Mouse (Mus musculus) hindbrain, embryonic 12.5 days (tissue): ENCODE results near the gene Nrk. TPM values are rescaled to one million over a fixed set of nuclear protein-coding genes. Genes with fewer than 3 reads are reported as not detected.

Experiments used
- ATAC-seq: fragments of 200-750 bp; cut with Nextera tagmentation; 2 replicates; pipeline ENCODE4 v1.8.0; 2017; ENCODE audit warnings: moderate TSS enrichment; ENCODE audit not compliant: low FRiP score
- H3K27ac ChIP-seq: fragments of 300-500 bp; sonication (generic); 2 replicates; pipeline ENCODE4 v1.5.1; 2016; ENCODE audit warnings: mild to moderate bottlenecking
- H3K27me3 ChIP-seq: fragments of 300-500 bp; sonication (generic); 2 replicates; pipeline ENCODE4 v1.6.1; 2016; ENCODE audit warnings: mild to moderate bottlenecking
- H3K36me3 ChIP-seq: fragments of 300-500 bp; sonication (generic); 2 replicates; pipeline ENCODE4 v1.6.1; 2016; ENCODE audit warnings: mild to moderate bottlenecking
- H3K4me1 ChIP-seq: fragments of 300-500 bp; sonication (generic); 2 replicates; pipeline ENCODE4 v1.6.1; 2016
- H3K4me2 ChIP-seq: fragments of 300-500 bp; sonication (generic); replicated peaks from 2 replicates; pipeline ENCODE4 v1.6.1; 2016; ENCODE audit warnings: mild to moderate bottlenecking
- H3K4me3 ChIP-seq: fragments of 300-500 bp; sonication (generic); 2 replicates; pipeline ENCODE4 v1.5.1; 2016; ENCODE audit warnings: mild to moderate bottlenecking
- H3K9ac ChIP-seq: fragments of 300-500 bp; sonication (generic); 2 replicates; pipeline ENCODE4 v1.6.1; 2016; ENCODE audit warnings: mild to moderate bottlenecking, moderate library complexity
- H3K9me3 ChIP-seq: fragments of 300-500 bp; sonication (generic); replicated peaks from 2 replicates; pipeline ENCODE4 v1.6.1; 2016; ENCODE audit warnings: mild to moderate bottlenecking
- WGBS: fragments of 180-500 bp; shearing (Covaris S2); methylation state at CpG from one replicate; pipeline ENCODE4 v1.1.7; 2016; 5-methylcytosine and 5-hydroxymethylcytosine counted together
- polyA plus RNA-seq: library from polyadenylated mRNA; unstranded; fragments of >200 nt; fragmentation: Nextera tagmentation; extraction: Ambion mirVana; gene quantifications from 2 replicates; pipeline ENCODE4 v1.2.1, GENCODE M21; 2016

Nrk gene
- polyA plus RNA-seq, 1 experiment from 2014 or later, result 6.3 TPM

DNA sequence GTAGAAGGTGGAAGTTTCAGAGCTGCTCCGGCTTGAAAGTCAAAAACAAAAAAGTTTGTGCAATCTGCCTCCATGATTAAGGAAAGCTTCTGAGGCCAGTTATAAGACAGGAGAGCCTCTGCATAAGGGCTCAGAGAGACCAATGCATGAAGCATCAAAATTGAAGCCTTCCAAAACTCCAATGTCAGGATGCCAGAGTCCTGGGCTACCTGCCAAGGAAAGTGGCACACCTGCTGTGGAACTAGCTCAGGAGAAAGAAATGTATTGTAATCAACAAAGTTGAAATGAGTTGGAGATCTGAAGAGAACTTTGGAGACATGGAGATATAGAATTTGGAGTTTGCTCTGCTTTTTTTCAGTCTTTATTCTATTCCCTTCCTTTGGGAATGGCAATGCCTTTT lies 123.4 kb downstream of the Nrk start:
- H3K27ac ChIP-seq, result no peak overlapping the region
- 94% methylated on average over 1 of the region's 1 CpGs for WGBS
- no peak overlapping the region for H3K4me2 ChIP-seq
- no peak for ATAC-seq
- H3K4me3 ChIP-seq, result no peak overlapping the region
- no peaks in the 10 kb centered on the region for H3K36me3 ChIP-seq
- H3K9me3 ChIP-seq, result no peaks in the 10 kb centered on the region
- peaks cover 3% of the 10 kb centered on the region; the same call in 1 of the 2 replicates for H3K27me3 ChIP-seq
- H3K9ac ChIP-seq, result no peak overlapping the region
- no peaks in the 10 kb centered on the region for H3K4me1 ChIP-seq

DNA sequence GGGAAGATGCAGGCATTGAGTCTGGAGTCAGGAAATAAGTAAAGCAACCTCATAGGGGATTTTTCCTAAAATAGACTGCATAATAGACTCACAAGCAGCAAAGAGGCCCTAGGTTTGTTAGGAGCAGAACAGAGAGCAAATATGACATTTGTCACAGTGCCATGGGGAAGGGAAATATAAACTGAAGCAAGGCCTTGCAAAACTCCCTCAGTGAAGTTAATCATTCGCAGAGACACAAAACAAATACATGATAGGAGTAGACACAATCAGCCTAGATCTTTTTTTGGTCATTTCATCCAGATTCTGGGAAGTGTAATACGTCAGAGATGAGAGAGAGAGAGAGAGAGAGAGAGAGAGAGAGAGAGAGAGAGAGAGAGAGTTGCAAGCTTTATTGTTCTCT lies 125.1 kb downstream of the Nrk start:
- Histone ChIP-seq H3K4me2 (no peak overlapping the region), H3K36me3 (no peaks in the 10 kb centered on the region), H3K9ac (no peak overlapping the region), H3K27ac (no peak overlapping the region), H3K27me3 (peaks cover 3% of the 10 kb centered on the region; the same call in 1 of the 2 replicates), H3K4me1 (no peaks in the 10 kb centered on the region), H3K4me3 (no peak overlapping the region), H3K9me3 (no peaks in the 10 kb centered on the region)
- 60% methylated on average over 2 of the region's 2 CpGs for WGBS
- no peak for ATAC-seq

DNA sequence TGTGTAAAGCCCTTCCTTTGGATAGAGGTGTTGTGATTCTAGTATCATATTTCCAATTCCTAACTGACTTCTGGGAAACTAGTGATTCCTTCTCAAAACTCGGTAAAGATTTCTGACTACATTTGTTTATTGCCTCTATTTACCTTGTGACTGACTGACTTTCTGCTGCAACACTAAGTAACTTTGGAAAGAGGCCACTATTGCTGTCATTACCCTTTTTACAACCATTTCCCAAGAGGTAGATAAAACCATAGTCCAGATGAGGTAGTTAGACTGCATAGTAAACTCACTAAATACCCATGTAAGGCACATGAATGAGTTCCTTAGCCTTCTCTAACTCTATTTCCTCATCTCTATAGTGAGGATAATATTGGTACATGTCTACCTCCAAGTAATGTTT lies 126.9 kb downstream of the Nrk start:
- ATAC-seq, result no peak
- no peak overlapping the region for H3K27ac ChIP-seq
- no peak overlapping the region for H3K4me2 ChIP-seq
- no peaks in the 10 kb centered on the region for H3K36me3 ChIP-seq
- H3K27me3 ChIP-seq, result peaks cover 3% of the 10 kb centered on the region; the same call in 1 of the 2 replicates
- H3K9ac ChIP-seq, result no peak overlapping the region
- 83% methylated on average over 1 of the region's 1 CpGs for WGBS
- no peaks in the 10 kb centered on the region for H3K4me1 ChIP-seq
- no peak overlapping the region for H3K4me3 ChIP-seq
- no peaks in the 10 kb centered on the region for H3K9me3 ChIP-seq

DNA sequence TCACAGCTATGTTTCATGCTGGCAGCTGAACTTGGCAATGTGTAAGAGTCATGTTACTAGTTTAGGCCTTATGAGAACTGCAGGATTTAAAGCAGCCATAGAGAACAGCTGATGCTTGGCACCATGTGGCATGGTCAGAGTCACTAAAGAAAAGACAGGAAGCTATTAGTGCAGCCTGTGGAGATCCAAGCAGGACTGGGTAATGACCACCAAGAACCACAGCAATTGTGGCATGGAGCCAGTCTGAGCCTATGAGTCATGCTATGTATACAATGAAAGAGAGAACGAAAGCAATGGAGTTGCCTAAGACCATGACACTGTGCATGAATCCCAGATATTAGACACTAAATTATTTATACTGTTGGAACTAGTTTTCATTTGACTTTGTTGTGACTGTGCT lies 137.7 kb downstream of the Nrk start:
- no peak overlapping the region for H3K27ac ChIP-seq

DNA sequence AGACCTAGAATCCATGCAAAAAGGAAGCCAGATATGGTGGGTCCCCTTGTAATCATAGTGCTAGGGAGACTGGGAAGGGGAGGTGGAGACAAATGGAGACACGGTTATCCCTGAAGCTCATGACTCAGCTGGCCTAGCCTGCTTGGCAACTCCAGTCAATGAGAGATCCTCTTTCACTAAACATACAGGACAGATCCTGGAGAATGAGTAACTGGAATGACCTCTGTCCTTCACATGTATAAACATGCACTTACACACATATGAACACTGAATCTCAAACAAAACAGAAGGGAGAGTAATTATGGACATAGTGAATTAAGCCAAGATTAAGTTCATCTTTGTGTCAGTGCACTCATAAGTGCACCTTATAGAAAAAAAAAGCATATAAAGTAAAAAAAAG lies 138.9 kb downstream of the Nrk start:
- Histone ChIP-seq H3K4me3 (no peak overlapping the region), H3K9ac (no peak overlapping the region), H3K4me1 (no peaks in the 10 kb centered on the region), H3K9me3 (no peaks in the 10 kb centered on the region), H3K27ac (no peak overlapping the region), H3K27me3 (no peaks in the 10 kb centered on the region), H3K36me3 (no peaks in the 10 kb centered on the region), H3K4me2 (no peak overlapping the region)
- 78% methylated on average over 1 of the region's 1 CpGs for WGBS
- no peak for ATAC-seq

More for the DNA sequence above, 137.7 kb downstream of the Nrk start:
- H3K36me3 ChIP-seq, result no peaks in the 10 kb centered on the region
- H3K9me3 ChIP-seq, result no peaks in the 10 kb centered on the region
- no peak for ATAC-seq
- no peaks in the 10 kb centered on the region for H3K4me1 ChIP-seq
- H3K27me3 ChIP-seq, result no peaks in the 10 kb centered on the region
- WGBS, result 88% methylated on average over 1 of the region's 1 CpGs
- H3K4me2 ChIP-seq, result no peak overlapping the region
- no peak overlapping the region for H3K9ac ChIP-seq
- H3K4me3 ChIP-seq, result no peak overlapping the region

Other genes starting within 250 kb of the Nrk start
- not detected in 2 replicates for gene Serpina7, start 170.8 kb downstream of the Nrk start, polyA plus RNA-seq
- not detected in 2 replicates for gene 4930513O06Rik, start 171.8 kb downstream of the Nrk start, polyA plus RNA-seq